Mouse (Mus musculus): ENCODE data around the gene Nr1d1. TPM values are rescaled to one million over a fixed set of nuclear protein-coding genes. Genes with fewer than 3 reads are reported as not detected.
A peak's percentile ranks its signal among the peaks of the same experiment; 100 is the strongest.

Nr1d1 gene
- polyA plus RNA-seq, 1 experiment from 2014 or later: 6.4 TPM

DNA sequence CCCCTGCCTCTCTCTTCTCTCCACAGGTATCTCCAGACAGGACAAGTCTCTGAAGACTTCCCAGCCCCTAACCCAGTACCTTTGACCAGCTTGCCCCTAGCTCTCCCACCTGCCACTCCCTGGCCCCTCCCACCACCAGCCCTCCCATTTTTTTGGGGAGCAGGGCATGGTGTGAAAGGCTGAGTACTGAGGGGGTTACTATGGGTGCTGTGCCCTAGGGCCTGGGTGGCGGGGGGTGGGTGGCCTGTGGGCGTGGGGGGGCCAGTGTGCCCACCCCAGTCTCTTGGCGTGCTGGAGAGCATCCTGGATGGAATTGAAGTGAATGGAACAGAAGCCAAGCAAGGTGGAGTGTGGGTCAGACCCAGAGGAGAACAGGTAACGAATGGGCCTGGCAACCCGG is 21.9 kb downstream of the Nr1d1 start:
- Histone ChIP-seq H3K27ac (replicated peaks in 1 of 2; ENCODE audit: control insufficient read depth in 1 of 2, insufficient read depth in 1 of 2, low read depth in 2 of 2, low read length in 2 of 2) (peak overlapping the region in 1 of 2 experiments; percentile 91; a peak in 1 of 4 replicates), H3K4me3 (ENCODE audit: control insufficient read depth in 1 of 2, insufficient read depth in 1 of 2, low read depth in 1 of 2, low read length in 2 of 2) (no peak overlapping the region), H3K4me2 (ENCODE audit: low read length) (no peak overlapping the region), H3K9ac (ENCODE audit: low read length) (peak overlapping the region; percentile 62; the same call in 1 of the 2 replicates), H3K27me3 (ENCODE audit: control insufficient read depth, insufficient read depth, low read length) (no peaks in the 10 kb centered on the region), H3K36me3 (ENCODE audit: control insufficient read depth, insufficient read depth, low read length) (peaks cover 42% of the 10 kb centered on the region), H3K9me3 (ENCODE audit: control insufficient read depth, low read length) (no peaks in the 10 kb centered on the region), H3K4me1 (ENCODE audit: control insufficient read depth in 2 of 2, insufficient read depth in 2 of 2, low read length in 2 of 2) (peaks cover 63 to 80% of the 10 kb centered on the region in 2 experiments)
- WGBS: 93% methylated on average over 5 of the region's 5 CpGs
- no peak for ATAC-seq (ENCODE audit: insufficient number of reproducible peaks, insufficient read depth, low FRiP score, low read depth)

DNA sequence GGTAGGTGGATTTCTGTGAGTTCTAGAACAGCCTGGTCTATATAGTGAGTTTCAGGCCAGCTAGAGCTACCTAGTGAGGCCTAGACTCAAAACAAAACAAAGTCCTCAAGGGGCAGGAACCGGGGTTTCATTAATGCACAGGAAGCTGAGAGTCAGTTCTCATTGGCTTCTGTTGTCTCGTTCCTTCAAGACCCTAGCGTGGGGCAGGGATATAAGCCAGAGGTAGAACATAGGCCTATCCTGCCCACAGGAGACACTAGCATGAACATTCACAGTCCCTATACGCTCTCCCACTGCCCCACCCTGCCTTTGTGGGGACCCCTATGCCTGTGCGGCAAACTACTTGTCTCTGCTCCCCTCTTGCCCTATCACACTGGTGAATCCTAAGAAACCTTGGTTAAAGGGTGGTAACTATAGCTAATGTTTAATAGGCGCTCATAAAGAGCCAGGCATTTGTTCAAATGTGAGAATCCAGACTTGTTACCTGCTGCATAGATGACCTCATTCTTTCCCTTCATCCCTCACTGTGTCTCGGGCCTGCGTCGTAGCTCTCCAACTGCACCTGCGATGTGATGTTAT is 22.5 kb downstream of the Nr1d1 start:
- Histone ChIP-seq H3K9ac (ENCODE audit: low read length) (peak overlapping the region; percentile 62; the same call in 1 of the 2 replicates), H3K27me3 (ENCODE audit: control insufficient read depth, insufficient read depth, low read length) (no peaks in the 10 kb centered on the region), H3K36me3 (ENCODE audit: control insufficient read depth, insufficient read depth, low read length) (peaks cover 37% of the 10 kb centered on the region), H3K27ac (replicated peaks in 1 of 2; ENCODE audit: control insufficient read depth in 1 of 2, insufficient read depth in 1 of 2, low read depth in 2 of 2, low read length in 2 of 2) (peak overlapping the region; percentile 17 to 90; a peak in 2 of 4 replicates), H3K9me3 (ENCODE audit: control insufficient read depth, low read length) (no peaks in the 10 kb centered on the region), H3K4me2 (ENCODE audit: low read length) (no peak overlapping the region), H3K4me3 (ENCODE audit: control insufficient read depth in 1 of 2, insufficient read depth in 1 of 2, low read depth in 1 of 2, low read length in 2 of 2) (no peak overlapping the region), H3K4me1 (ENCODE audit: control insufficient read depth in 2 of 2, insufficient read depth in 2 of 2, low read length in 2 of 2) (peaks cover 69 to 86% of the 10 kb centered on the region in 2 experiments)
- 81% methylated on average over 10 of the region's 10 CpGs for WGBS
- ATAC-seq (ENCODE audit: insufficient number of reproducible peaks, insufficient read depth, low FRiP score, low read depth): no peak

DNA sequence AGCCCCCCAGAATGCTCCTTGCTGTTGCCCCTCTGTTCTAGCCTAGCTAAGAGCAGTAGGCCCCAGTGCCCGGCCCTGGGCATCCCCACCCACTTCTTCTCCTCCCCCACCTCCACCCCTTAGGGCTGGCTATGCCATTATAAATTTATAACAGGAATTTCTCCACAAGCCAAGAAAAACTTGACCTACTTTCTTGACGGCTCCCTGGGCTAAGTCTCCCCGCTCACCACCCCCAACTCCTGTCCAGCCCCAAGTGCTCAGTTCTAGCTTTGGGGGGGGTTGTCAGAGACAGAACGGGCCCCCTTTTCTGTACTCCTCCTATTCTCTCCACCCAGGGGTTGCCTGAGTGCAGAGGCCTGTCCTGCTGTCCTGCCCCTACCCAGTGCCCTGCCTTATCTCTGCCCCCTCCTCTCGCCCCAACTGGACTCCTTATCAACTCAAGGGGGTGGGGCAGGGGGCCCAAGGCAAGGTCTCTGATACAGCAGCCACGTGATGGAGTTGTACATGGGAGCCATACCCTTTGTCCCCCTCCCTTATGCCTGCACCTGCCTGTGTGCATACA is 23.8 kb downstream of the Nr1d1 start:
- Histone ChIP-seq H3K27me3 (ENCODE audit: control insufficient read depth, insufficient read depth, low read length) (no peaks in the 10 kb centered on the region), H3K4me1 (ENCODE audit: control insufficient read depth in 2 of 2, insufficient read depth in 2 of 2, low read length in 2 of 2) (peaks cover 80 to 98% of the 10 kb centered on the region in 2 experiments), H3K36me3 (ENCODE audit: control insufficient read depth, insufficient read depth, low read length) (peaks cover 25% of the 10 kb centered on the region), H3K27ac (replicated peaks in 1 of 2; ENCODE audit: control insufficient read depth in 1 of 2, insufficient read depth in 1 of 2, low read depth in 2 of 2, low read length in 2 of 2) (peak overlapping the region; percentile 83 to 90), H3K4me3 (ENCODE audit: control insufficient read depth in 1 of 2, insufficient read depth in 1 of 2, low read depth in 1 of 2, low read length in 2 of 2) (peak overlapping the region in 1 of 2 experiments; percentile 14; a peak in 2 of 4 replicates), H3K9me3 (ENCODE audit: control insufficient read depth, low read length) (no peaks in the 10 kb centered on the region), H3K9ac (ENCODE audit: low read length) (peak overlapping the region; percentile 62), H3K4me2 (ENCODE audit: low read length) (peak overlapping the region; percentile 60)
- peak; percentile 59 for ATAC-seq (ENCODE audit: insufficient number of reproducible peaks, insufficient read depth, low FRiP score, low read depth)
- WGBS: 3% methylated on average over 6 of the region's 6 CpGs

DNA sequence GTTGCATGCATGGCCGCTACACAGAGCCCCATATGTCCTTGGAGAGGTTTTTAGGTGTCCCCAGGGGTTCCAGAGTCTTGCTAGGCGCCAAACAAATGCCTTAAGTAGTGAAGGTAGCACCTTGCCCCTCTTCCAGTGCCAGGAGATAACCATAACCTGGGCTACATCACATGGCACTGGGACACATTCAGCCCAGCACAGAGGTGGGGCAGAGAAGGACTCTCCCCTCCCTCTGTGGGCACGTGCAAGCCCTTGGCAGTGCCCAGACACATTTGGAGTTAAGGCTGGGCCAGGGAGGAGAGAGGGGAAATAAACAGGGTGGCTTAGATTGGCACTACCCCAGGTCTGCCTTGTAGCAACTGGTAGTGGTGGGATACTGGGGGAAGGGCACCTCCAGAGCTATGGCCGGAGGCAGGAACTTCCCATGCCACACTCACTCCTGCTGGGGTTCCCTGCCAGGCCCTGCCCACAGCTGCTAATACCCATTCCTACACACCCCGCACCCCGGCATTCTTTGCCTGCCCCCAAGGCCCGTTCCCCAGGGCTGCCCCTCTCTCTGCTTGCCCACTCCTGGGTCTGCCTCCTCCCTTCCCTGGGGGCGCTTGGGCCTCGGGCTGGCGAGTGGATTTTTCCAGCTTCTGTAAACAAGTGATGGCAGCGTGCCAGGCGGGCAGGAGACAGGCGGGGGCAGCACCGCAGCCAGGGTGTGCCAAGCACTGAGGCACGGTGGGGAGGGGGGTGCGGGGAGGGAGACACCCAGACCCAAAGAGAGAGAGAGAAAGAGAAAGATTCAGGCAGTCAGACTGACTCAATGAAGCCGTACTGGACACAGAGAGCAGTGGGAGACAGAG is 24.6 kb downstream of the Nr1d1 start:
- ATAC-seq (ENCODE audit: insufficient number of reproducible peaks, insufficient read depth, low FRiP score, low read depth): peak; percentile 40
- Histone ChIP-seq H3K9ac (ENCODE audit: low read length) (peak overlapping the region; percentile 62), H3K4me2 (ENCODE audit: low read length) (peak overlapping the region; percentile 60), H3K36me3 (ENCODE audit: control insufficient read depth, insufficient read depth, low read length) (peaks cover 20% of the 10 kb centered on the region), H3K4me1 (ENCODE audit: control insufficient read depth in 2 of 2, insufficient read depth in 2 of 2, low read length in 2 of 2) (peaks cover 81 to 98% of the 10 kb centered on the region in 2 experiments), H3K27ac (replicated peaks in 1 of 2; ENCODE audit: control insufficient read depth in 1 of 2, insufficient read depth in 1 of 2, low read depth in 2 of 2, low read length in 2 of 2) (peak overlapping the region; percentile 83 to 90), H3K9me3 (ENCODE audit: control insufficient read depth, low read length) (no peaks in the 10 kb centered on the region), H3K27me3 (ENCODE audit: control insufficient read depth, insufficient read depth, low read length) (no peaks in the 10 kb centered on the region), H3K4me3 (ENCODE audit: control insufficient read depth in 1 of 2, insufficient read depth in 1 of 2, low read depth in 1 of 2, low read length in 2 of 2) (peak overlapping the region in 1 of 2 experiments; percentile 14; a peak in 2 of 4 replicates)
- 20% methylated on average over 17 of the region's 17 CpGs for WGBS

DNA sequence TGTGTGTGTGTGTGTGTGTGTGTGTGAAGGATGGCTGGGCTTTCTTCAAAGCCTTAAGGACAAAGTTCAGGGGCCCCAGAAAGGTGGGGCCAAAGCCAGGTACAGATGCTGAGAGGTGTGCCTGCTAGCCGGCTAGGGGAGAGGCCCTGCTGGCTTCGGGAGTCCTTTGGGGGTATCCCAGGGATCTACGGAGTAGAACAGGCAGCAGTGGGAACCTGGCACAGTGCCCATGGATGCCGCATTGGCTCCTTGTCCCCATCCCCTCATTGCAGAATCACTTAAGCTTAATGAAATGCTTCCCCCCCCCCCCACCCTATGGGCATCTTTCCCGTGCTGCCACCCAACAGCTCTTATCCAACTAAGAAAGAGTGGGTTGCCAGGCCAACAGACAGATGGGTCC is 25.4 kb downstream of the Nr1d1 start:
- 14% methylated on average over 5 of the region's 5 CpGs for WGBS
- ATAC-seq (ENCODE audit: insufficient number of reproducible peaks, insufficient read depth, low FRiP score, low read depth): no peak
- Histone ChIP-seq H3K36me3 (ENCODE audit: control insufficient read depth, insufficient read depth, low read length) (peaks cover 20% of the 10 kb centered on the region), H3K4me1 (ENCODE audit: control insufficient read depth in 2 of 2, insufficient read depth in 2 of 2, low read length in 2 of 2) (peaks cover 82 to 99% of the 10 kb centered on the region in 2 experiments), H3K4me2 (ENCODE audit: low read length) (peak overlapping the region; percentile 60), H3K27ac (replicated peaks in 1 of 2; ENCODE audit: control insufficient read depth in 1 of 2, insufficient read depth in 1 of 2, low read depth in 2 of 2, low read length in 2 of 2) (peak overlapping the region; percentile 83 to 90), H3K27me3 (ENCODE audit: control insufficient read depth, insufficient read depth, low read length) (no peaks in the 10 kb centered on the region), H3K9ac (ENCODE audit: low read length) (peak overlapping the region; percentile 63; the same call in 1 of the 2 replicates), H3K4me3 (ENCODE audit: control insufficient read depth in 1 of 2, insufficient read depth in 1 of 2, low read depth in 1 of 2, low read length in 2 of 2) (no peak overlapping the region), H3K9me3 (ENCODE audit: control insufficient read depth, low read length) (no peaks in the 10 kb centered on the region)

DNA sequence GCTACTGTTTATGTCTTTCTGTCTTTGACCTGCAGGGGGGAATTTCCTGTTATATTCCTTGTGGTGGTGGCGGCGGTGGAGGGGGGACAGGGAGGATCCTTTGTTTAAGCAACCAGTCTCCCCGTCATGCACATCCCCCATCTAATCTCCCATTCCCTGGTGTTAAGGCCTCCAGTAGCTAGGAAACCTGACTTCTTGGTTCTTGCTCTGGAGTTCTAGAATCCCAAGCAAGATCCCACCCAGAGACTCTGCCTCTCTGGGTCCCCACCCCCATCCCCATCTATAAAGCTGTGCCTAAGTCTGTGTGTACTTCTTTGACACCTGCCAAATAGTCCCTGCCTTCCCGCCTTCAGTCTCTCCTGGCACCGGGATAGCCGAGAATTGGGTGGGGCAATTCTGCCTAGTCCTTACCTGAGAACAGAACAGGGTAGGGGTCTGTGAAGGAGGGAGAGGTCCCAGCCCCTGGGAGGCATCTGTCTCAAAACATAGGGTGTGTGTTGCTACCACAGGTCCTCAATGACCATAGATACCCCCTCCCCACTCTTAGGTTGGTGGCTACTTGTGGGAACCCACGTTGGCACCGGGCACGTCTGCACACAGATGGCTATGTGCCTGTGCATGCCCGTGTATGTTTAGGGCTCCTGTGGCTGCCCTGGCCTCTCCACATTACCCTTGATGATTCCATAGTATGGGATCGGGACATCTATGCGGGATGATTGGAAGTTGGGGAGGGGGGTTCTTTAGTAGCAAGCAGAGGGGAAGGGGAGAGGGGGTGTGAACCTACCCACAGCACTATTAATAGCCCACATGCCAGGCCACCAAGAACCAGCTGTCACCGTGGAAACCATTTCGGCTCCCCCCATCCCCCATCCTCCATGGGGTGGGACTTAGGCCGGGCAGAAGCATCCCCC is 26.4 kb downstream of the Nr1d1 start:
- Histone ChIP-seq H3K4me2 (ENCODE audit: low read length) (peak overlapping the region; percentile 60), H3K9ac (ENCODE audit: low read length) (peak overlapping the region; percentile 63), H3K27me3 (ENCODE audit: control insufficient read depth, insufficient read depth, low read length) (no peaks in the 10 kb centered on the region), H3K27ac (replicated peaks in 1 of 2; ENCODE audit: control insufficient read depth in 1 of 2, insufficient read depth in 1 of 2, low read depth in 2 of 2, low read length in 2 of 2) (peak overlapping the region; percentile 8 to 90; a peak in 3 of 4 replicates), H3K9me3 (ENCODE audit: control insufficient read depth, low read length) (no peaks in the 10 kb centered on the region), H3K4me1 (ENCODE audit: control insufficient read depth in 2 of 2, insufficient read depth in 2 of 2, low read length in 2 of 2) (peaks cover 82 to 99% of the 10 kb centered on the region in 2 experiments), H3K36me3 (ENCODE audit: control insufficient read depth, insufficient read depth, low read length) (peaks cover 15% of the 10 kb centered on the region), H3K4me3 (ENCODE audit: control insufficient read depth in 1 of 2, insufficient read depth in 1 of 2, low read depth in 1 of 2, low read length in 2 of 2) (no peak overlapping the region)
- WGBS: 22% methylated on average over 15 of the region's 15 CpGs
- ATAC-seq (ENCODE audit: insufficient number of reproducible peaks, insufficient read depth, low FRiP score, low read depth): no peak

Data from heart, embryonic 14.5 days (tissue).